Mouse (Mus musculus) ES-E14 (cell line): ENCODE results near the gene Cntn4.

Experiments used
- CHD2 ChIP-seq: IDR thresholded peaks from 2 replicates; pipeline ENCODE4 v1.6.1; 2014; ENCODE audit warnings: mild to moderate bottlenecking, low read depth, low read length, inconsistent platforms
- HCFC1 ChIP-seq: IDR thresholded peaks from 2 replicates; pipeline ENCODE4 v1.6.1; 2012; ENCODE audit warnings: low read length, inconsistent platforms, borderline replicate concordance; ENCODE audit not compliant: insufficient read depth
- MAFK ChIP-seq: IDR thresholded peaks from 2 replicates; pipeline ENCODE4 v1.6.1; 2014; ENCODE audit warnings: mild to moderate bottlenecking, low read depth, low read length, inconsistent platforms; ENCODE audit not compliant: insufficient read depth
- ZNF384 ChIP-seq: IDR thresholded peaks from 2 replicates; pipeline ENCODE4 v1.6.1; 2012; ENCODE audit warnings: low read depth, low read length, inconsistent platforms

DNA sequence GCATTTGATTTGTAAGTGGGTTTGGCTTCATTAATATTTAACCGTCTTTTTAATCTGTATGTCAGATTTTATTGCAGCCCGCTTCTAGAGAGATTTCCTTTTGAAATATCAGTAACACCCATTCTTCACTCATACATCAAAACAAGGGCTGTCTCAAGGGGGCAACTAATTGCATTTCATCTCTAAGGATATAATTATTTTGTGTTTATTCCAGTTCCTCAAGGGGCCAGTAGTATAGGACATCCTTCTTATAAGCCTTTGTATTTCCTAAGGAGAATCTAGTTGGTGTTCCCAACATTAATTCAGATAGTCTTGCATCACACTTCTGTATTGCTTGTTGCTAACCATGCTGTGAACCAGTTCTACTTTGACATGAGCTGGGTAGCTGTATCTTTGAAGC lies 599.7 kb downstream of the Cntn4 start:
- TF ChIP-seq CHD2 (no peak), MAFK (no peak), HCFC1 (no peak), ZNF384 (no peak)
